Mouse (Mus musculus) Muller cell, postnatal 12 days (primary cell): ENCODE results near the gene Tmem131.

Experiments
- DNase-seq: peaks from one replicate; pipeline ENCODE4 v3.0.0-alpha.2; 2015; ENCODE audit errors: inconsistent ontology term

Tmem131 gene

DNA sequence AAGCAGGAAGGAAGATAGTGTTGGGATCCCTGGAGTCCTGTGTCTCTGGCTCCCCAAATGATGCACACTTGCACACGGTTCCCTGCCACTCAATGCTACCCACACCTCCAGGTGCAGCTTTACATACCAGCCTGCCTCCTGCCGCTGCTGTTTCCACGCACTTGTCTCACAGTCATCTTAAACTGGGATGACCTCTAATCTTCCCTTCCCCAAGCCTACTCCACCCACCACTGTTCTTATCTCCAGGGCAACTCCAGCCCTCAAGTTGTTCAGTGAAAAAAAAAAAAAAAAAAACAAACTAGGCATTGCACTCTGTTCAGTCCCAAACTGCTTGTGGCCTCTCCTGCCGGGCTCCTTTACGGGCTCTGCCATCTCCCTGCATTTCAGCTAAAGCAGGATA, at the start of gene Tmem131:
Gene Tmem131 (minus strand): TSS at position 14 of the 400 bp plus-strand sequence.
- no peak for DNase-seq

DNA sequence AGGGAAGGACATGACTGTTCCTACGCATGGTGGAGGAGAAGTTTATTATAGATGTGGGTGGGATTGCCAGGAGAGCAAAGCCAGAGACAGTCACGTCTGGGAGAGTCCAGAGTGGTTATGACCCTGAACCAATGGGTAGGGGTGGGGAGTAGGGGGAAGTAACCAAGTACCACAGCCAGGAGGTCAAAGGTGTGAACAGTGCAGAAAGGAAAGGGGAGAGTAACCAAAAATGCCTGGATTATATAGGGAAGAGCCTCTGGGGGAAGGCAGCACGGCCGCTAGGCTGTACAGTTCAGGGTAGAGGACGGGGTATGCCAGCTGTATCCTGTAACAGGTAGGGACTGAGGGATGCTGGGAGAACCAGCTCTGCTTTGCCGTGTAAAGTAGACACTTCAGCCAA, 45.1 kb upstream of the Tmem131 start:
- DNase-seq: no peak

DNA sequence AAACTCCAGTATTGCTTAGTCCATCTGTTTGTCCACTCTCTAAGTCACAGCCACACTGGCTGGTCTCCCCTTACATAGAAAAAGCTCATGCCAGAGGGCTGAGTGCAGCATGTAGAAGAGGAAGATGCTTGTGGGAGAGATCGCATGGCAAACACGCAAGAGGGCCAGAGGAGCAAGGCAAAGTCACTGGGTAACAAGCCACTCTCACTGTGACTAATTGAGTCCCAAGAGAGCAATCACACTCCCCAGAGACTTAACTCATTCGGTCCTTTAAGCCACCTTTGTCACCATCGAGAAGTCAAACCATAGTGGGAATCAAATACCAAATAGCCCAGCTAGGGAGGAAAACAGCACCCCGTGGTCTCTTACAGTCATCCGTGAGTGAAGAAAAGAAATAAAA, 44.7 kb upstream of the Tmem131 start:
- DNase-seq: no peak

DNA sequence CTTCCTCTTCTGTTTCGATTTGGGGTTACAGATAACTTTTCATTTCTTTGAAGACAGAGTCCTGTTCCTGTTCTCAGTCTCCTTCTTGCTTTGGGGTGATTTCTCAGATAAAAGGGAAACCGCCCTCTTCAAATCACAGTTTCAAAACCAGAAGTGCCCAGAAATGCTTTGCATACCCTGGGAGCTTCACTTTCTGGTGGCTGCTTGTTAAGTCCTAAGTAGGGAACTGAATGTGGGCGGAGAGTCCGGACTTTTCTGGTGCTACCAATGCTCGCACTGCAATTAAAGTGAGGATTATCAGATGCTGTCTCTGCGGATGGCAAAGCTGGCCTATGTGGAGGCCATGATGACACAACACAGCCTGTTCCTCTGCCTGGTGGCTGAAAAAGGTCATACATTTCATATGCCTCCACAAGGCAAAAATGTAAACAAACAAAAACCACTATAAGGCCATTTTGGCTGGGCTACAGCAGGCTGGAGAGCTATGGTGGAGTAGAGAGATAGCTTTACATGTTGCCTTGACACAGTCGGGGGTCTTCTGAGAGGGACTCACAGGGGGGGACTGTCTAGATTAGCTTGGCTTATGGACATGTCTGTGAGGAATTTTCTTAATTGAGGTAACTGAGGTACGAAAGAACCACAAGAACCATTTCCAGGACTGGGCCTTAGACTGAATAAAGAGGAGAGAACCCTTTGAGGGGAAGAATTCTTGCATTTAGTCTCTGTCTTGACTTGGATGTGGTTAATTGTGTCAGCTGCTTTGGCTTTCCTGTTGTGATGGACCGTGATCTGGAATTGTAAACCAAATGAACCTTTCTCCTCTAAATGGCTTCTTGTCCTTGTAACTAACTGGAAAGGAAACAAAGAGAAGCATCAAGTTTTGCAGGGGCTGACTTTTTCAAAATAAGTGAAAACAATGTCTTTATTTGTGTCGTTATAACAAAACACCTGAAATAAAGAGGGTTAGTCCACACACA, 44.0 kb upstream of the Tmem131 start:
- peak; percentile 16 for DNase-seq

DNA sequence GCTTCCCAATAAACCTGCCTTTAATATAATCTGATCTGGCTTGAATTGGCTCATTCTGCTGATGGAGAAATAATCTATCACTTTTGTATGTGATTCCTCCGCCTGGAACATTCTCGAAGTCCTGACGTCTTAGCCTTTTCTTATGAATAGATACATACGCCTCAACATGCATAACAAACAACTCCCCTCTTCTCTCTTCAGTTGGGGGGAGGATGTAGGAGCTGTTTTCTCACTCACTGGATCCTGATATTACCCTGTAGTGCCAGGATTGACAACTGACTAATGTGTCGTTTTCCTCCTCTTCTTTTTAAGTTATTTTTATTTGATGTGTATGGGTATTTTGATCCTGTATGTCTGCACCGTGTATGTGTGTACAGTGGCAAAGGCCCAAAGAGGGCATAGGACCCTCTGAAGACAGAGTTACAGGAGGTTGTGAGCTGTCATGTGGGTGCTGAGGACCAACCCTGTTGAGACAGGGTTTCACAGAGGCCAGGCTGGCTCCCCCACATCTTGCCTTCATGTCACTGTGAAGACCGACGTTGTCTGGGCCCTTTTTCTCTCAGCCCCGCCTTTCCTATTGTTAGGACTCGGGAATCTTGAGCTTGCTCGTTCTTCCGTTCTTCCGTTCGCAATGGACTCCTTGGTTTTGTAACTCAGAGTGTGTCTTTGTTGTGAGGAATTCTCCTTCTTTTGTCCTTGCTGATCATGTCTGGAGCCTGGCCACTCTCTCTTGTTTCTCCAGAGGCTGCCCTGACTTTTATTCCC, 43.1 kb upstream of the Tmem131 start:
- DNase-seq: no peak

DNA sequence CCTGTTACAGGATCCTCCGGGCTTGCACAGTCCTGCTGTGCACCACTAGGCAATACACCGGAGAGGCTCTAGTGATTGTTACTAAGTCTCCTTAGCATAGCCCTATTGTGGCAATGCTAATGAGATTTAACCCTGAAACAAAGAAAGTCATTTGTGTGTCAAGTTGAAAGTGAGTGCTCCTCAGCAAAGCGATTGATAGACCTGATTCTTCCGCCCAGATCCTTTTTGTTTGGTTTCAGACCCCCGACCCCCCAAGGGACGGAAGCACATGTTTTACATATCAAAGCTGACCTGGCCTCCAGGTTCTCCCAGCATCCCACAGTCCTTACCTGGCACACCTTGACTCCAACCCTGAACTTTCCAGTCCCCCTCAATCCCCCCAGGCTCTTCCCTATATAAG, 42.4 kb upstream of the Tmem131 start:
- no peak for DNase-seq

DNA sequence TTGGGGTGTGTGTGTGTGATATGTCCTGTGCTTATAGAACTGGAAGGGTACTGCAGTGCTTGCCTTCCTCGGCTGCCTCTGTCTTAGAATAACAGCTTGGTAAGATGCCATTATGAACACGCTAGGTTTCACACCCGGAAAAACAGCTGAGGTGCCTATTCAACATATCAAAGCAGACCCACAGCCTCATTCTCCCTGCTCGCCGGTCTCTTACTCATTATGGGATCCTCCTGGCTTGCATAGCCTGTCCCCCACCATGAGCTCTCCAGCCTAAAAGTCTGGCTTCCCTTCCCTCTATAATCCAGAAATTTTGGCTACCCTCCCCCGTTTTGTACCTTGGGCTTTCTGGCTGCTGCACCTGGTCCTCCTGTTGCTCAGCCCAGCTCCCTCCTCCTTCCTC, 40.9 kb upstream of the Tmem131 start:
- DNase-seq: no peak

DNA sequence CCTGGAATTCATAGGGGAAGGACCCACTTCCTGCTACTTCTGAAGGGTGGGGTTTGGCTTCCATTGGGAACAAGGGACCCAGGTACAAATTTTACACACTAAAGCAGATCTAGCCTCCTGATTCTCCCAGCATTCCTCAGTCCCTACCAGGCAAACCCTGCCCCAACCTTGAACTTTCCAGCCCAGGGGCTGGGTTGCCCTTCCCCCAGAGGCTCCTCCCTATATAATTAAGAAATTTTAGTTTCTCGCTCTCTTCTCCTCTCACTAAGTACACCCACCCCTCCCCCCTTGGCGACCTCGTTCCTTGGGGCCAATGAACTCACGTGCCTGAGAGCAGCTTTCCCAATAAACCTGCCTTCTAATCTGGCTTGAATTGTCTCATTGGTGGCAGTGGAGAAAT, 40.3 kb upstream of the Tmem131 start:
- no peak for DNase-seq

DNA sequence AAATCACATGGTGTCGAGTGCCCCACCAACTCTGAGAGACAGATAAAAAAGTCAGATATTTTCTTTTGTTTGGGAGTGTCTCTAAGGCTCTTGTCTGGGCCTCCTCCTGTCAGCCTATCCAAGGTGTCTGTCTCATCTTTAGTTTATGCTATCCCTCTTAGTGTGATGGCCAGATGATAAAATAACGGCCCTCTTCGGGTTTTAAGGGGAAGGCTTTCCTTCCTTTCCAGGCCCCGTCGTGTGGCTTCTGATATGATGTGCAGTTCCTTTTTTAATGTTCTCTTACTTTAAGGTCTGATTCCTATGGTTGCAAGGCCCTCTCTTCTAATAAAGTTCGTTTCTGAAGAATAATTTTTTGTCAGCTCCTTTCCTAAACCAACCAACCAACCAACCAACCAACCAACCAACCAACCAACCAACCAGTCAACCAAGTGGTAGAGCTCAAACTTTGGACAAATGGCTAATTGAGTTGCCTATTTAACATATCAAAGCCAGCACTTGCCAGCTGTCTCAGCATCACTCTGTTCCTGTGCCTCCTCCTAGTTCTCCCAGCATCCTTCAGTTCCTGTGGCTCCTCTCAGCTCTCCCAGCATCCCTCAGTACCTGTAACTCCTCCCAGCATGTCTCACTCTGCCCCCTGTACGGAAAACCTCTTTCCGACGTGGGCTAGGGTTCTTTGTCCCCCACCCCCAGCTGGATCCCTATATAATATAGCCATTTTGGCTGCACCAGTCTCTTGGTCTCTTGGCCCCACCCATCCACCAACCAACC, 38.9 kb upstream of the Tmem131 start:
- DNase-seq: no peak

DNA sequence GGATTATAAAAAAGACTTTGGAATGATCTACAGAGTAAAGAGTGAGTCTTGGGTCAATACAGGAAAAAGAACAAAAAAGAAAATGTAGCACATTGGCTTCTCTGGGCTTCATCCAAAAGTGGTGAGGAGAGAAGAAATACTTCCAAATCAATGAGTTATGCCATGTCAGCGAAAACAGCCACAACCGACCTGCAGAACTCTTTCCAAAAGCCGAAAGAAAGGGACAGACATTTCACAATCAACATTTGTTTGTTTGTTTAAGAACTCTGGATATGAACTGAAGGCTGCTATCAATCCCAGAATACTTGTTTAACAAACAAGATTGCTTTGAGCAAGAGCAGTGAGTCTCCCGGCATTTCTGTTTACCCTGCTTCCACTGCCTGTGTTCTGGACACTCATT, 33.3 kb upstream of the Tmem131 start:
- DNase-seq: no peak

DNA sequence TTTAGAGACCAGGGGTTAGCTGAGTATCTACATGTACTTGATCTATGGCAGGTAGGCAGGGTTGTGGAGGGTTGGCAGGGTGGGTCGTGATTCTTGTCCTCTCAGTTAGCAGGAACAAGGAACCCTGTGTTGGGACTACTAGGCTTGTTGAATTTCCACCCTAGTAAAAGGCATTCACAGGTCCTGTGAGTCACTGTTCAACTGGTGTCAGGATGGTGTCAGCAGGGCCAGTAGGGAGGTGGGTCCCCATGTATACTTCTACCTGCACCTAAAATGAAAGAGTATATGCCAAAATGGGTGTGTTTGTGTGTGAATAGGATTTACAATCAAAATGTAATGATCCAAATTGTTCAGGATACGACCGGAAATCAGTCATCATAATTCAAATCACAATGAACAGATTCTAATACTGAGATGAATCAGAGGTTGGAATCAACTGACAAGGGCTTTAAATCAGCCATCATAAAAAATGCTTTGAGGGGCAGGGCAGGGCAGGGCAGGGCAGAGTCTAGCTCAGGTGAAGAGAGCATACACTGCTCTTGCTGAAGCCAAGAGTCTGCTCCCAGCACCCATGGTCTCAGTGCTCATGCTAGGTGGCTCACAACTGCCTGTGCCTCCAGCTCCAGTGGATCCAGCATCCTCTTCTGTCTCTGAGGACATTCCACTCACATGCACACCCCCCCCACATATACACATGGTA, 27.6 kb upstream of the Tmem131 start:
- DNase-seq: no peak

DNA sequence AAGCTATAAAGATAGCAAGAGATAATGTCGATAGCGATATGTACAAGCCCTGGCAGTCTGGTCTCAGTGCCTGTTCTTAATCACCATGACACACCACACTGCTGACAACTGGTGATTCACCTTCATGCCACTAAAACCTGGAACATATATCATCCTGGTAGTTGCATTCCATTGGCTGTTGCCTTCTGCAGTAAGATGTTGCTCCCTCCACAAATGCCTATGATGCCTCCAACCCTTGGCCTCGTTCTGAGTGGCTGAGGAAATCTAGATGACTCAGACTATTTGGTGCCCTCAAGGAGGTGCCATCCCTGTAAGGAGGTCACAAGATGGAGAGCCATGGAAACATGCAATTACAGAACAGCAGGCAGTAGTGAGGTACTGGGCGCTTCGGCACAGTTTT, 22.4 kb upstream of the Tmem131 start:
- no peak for DNase-seq

DNA sequence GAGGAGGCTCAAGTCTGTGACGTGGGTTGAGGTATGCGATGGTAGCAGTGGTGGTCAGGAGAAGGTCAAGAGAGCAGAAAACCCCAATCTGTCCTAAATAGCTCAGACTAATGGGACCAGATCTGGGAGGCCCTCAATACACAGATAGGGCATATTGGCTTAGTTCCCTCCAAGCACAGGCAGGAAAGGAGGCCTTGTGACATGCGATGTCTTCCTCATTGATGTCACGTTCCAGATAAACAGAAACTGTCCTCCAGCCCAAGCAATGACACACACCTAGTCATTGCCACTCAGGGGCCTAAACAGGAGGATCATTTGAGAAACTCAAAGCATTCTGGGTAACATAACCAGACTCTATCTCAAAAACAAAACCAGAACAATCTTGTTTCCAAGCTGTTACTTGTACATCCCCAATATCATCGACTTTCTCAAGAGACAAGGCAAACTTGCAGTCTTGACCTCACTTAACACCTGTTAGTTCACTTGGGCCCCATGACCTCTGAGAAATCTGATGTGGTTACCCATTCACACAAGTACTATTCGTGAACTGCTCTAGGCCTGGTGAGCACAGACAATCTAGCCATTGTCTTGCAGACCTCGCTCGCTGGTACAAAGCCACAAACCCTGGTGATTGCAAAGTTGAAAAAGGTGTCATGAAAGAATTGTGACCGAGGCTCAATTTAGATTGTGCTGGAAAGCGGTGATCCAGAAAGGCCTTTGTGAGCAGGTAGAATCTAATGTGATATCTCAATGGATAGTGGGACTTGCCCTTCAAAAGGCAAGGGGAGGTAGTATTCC, 19.1 kb upstream of the Tmem131 start:
- no peak for DNase-seq

DNA sequence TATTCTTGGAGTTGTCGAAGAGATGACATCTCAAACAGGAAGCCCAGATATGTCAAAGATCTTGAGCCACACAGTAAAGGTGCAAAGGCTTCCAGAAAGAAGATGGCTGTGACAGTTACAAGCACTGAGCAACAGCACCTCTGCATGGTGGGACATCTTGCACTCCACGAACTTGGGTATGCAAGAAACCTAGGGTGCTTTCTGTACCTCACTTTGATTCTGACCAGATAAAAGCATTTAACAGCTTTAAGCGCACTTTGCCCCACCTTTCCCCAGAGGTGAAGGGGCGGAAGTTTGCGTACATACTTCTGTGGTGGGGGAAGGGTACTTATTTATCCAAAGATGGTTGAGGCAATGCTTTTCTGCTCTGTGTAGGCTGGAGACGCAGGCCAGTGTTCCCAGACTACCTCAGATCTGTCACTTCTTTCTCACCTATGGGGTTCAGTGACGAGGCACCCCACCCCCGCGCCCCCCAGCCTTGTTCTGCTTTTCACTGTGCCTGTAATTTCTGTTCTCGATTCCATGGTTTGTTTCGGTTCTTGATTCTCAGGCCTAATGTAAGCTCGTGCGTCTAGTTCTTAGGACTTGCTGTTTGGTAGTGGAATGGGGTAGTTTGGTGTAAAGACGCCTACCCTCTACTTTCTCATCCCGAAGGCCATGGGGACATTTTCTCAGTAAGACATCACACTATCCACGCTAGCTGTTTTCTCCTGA, 17.2 kb upstream of the Tmem131 start:
- no peak for DNase-seq

DNA sequence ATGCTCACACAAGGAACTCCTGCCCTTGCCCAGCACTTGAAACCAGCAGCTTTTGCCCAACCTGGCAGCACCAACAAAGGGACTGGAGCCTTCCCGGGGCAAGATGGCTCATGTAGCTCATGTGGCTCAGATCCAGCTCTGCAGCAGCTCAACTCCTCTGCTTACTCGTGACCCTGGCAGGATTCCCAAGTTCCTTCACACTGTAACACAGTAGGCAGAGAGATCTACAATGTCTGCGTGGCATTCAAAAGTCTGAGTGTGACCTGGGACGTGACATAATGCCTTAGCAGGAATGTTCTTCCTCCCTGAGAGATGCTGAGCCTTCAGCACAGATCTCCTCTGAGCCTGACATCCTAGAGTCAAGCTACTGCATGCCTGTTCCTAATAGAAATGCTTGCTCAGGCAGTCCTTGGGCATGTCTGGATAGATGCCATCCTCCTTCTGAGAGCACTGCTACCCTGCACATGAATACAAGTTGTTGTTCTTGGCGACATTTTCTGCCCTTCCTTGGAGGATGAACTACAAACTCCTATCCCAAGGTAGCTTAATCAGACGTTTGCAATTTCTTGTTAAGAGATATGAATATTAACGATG, 6.2 kb upstream of the Tmem131 start:
- peak; percentile 54 for DNase-seq

DNA sequence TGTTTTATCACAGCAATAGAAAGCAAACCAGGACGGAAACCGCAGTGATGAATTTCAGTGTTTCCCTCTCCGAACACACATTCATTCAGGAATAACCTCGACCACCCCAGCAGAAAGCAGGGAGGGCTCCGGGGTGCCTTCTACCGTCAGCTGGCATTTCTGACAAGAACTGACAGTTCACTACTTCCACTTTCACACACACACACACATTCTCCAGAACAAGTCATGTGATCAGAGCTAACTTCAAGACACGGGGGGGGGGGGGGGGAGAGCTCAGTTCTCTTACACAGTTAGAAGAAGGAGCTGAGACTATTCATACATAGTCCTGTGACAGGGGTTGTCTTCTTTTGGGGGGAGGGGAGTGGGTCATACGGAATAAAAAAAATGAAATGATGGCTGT, 4.0 kb upstream of the Tmem131 start:
- DNase-seq: no peak

DNA sequence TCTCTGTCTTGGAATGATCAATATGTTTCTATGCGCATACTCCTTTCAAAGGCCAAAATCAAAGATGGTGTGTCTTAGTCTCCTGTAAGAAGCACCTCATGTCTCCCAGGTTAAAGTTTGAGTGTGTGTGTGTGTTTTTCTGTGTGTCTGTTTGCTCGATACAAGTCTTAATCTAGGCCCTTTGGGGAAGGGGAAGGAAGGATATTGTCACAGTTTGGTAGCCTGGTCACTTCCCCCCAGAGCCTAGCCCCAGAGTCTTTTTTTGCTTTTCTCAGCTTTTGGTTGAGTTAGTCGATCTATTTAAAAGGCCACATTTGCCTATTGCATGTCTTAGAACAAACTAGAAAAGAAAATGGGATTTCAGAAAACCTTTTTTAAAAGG, 3.1 kb downstream of the Tmem131 start:
- no peak for DNase-seq

DNA sequence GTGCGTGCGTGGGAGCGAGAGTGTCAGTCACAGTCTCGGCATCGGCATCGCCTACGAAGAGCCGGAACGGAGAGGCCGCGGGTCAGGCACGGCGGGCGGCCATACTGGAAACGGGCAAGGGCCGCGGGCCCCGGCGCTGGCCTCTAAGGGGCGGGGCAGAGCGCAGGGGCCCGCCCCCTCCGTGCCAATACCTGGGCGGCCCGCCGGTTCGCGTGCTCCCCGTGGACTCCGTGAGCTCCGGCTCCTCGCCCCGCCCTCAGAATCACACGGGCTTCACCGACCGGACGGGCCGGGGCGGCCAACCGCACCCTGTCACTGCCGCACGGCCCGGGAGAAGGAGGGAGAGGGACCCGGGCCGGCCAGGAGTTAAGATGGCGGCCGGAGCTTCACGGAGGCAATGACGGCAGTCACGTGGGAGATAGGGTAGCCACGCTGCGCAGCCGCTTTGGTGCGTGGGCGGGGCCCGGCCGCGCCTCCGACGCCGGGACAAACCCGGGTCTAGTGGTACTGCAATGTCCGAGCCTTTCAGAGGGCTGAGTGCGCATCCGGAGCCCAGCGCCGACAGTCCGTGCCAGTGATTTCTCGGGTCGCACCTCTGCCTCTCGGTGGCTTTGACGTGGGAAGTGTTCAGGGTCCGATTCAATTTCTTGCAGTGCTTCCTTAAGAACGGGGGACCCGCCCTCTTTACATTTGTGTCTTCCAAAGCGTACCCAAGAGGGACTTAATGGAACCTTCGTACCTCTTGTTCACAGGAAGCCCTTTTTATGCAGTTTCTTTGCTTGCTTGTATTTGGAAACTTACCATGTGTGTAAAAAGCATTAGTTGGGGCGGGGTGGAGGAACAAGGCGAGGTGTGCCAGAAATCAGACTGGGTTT, 3.7 kb downstream of the Tmem131 start:
- peak; percentile 97 for DNase-seq
